Mouse (Mus musculus) adrenal gland, postnatal 14 days (tissue): Measurements from ENCODE around the gene Ugt1a1. TPM values are rescaled to one million over a fixed set of nuclear protein-coding genes. Genes with fewer than 3 reads are reported as not detected.
A peak's percentile ranks its signal among the peaks of the same experiment; 100 is the strongest.

Experiments
- DNase-seq: peaks from one replicate; pipeline ENCODE4 v3.0.0; 2021; ENCODE audit warnings: mixed read lengths
- total RNA-seq: library from RNA; stranded (reverse); gene quantifications from 2 replicates; pipeline ENCODE4 v1.2.3, GENCODE M21; 2021

Ugt1a1 gene
- total RNA-seq, 1 experiment from 2014 or later: 47.2 TPM

- DNase-seq: no peak
These were observed 22.5 kb downstream of the Ugt1a1 start for GRCm38 (mm10) chr1:88234248-88234610.

- DNase-seq: no peak
These were observed 22.9 kb downstream of the Ugt1a1 start for GRCm38 (mm10) chr1:88234646-88235045.

- DNase-seq: no peak
These were observed 23.5 kb downstream of the Ugt1a1 start for GRCm38 (mm10) chr1:88235046-88235893.

- no peak for DNase-seq
These were observed 24.2 kb downstream of the Ugt1a1 start for GRCm38 (mm10) chr1:88235894-88236415.

- no peak for DNase-seq
These were observed 25.6 kb downstream of the Ugt1a1 start for GRCm38 (mm10) chr1:88237311-88237710.

- no peak for DNase-seq
These were observed 27.0 kb downstream of the Ugt1a1 start for GRCm38 (mm10) chr1:88238771-88239170.

GRCm38 (mm10) chr1:88240072-88240471, 28.3 kb downstream of the Ugt1a1 start:
- DNase-seq: peak; percentile 59

GRCm38 (mm10) chr1:88240579-88240978, 28.8 kb downstream of the Ugt1a1 start:
- no peak for DNase-seq

GRCm38 (mm10) chr1:88243861-88244260, 32.1 kb downstream of the Ugt1a1 start:
- no peak for DNase-seq

GRCm38 (mm10) chr1:88245881-88246280, 34.1 kb downstream of the Ugt1a1 start:
- no peak for DNase-seq

- DNase-seq: no peak
These were observed 34.6 kb downstream of the Ugt1a1 start for GRCm38 (mm10) chr1:88246386-88246785.

GRCm38 (mm10) chr1:88247660-88248059, 35.9 kb downstream of the Ugt1a1 start:
- DNase-seq: no peak

- no peak for DNase-seq
These were observed 36.9 kb downstream of the Ugt1a1 start for GRCm38 (mm10) chr1:88248658-88249057.

GRCm38 (mm10) chr1:88249596-88249995, 37.8 kb downstream of the Ugt1a1 start:
- DNase-seq: no peak

- no peak for DNase-seq
These were observed 38.3 kb downstream of the Ugt1a1 start for GRCm38 (mm10) chr1:88250023-88250422.

GRCm38 (mm10) chr1:88253106-88253505, 41.3 kb downstream of the Ugt1a1 start:
- no peak for DNase-seq

GRCm38 (mm10) chr1:88253540-88253939, 41.8 kb downstream of the Ugt1a1 start:
- no peak for DNase-seq

GRCm38 (mm10) chr1:88254793-88255465, 43.2 kb downstream of the Ugt1a1 start:
- no peak for DNase-seq

- no peak for DNase-seq
These were observed 43.7 kb downstream of the Ugt1a1 start for GRCm38 (mm10) chr1:88255466-88255857.

- no peak for DNase-seq
These were observed 44.4 kb downstream of the Ugt1a1 start for GRCm38 (mm10) chr1:88255989-88256754.

GRCm38 (mm10) chr1:88256886-88257663, 45.3 kb downstream of the Ugt1a1 start:
- no peak for DNase-seq

GRCm38 (mm10) chr1:88257681-88258080, 45.9 kb downstream of the Ugt1a1 start:
- no peak for DNase-seq
